Mouse (Mus musculus): ENCODE measurements around the gene Nudcd3. TPM values are rescaled to one million over a fixed set of nuclear protein-coding genes. Genes with fewer than 3 reads are reported as not detected.

The Nudcd3 gene
- 91.5 and 96.0 TPM in 2 replicates for polyA plus RNA-seq (2012; rRNA removed)

DNA sequence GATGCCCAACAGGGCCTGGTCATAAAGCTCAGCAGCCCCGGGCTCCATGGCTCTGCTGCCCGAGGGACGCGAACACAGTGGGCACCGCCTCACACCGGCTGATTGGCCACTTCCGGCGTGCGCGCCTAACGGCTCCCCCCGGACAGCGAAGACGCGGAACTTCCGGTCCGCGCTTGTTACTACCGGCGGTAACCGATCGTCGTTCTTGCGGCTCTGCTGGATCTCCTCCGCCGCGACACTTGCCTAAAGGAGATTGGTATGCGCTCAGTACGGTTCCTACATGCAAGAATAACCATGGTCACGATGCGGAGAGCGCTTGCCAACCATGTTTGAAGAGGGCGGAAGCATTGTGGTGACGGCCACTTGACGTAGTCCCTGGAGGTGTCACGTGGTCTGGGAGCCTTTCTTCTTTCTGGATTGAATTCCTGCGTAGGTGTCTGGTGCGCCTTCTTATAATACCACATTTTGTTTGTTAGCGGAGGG, at the start of gene Nudcd3:
TSS of gene Nudcd3 (minus strand) at position 329 of the 483 bp plus-strand sequence.
- H3K4me3 ChIP-seq (replicated peaks; ENCODE audit: insufficient read depth, low read depth, low read length) = peak within 1 kb of the TSS; percentile 80
- DNase-seq = peak; percentile 90 to 93
- H3K27me3 ChIP-seq (ENCODE audit: control insufficient read depth, insufficient read depth, low read length) = no peaks in the 10 kb centered on the region; the same call in 1 of the 2 replicates
- TF ChIP-seq POLR2A (IDR thresholded peaks at IDR 0.05; ENCODE audit: borderline replicate concordance, insufficient read depth, low read length) (peak; percentile 73), CTCF (IDR thresholded peaks at IDR 0.05; ENCODE audit: borderline replicate concordance, insufficient read depth, low read depth, low read length) (no peak)
- under 1% methylated on average over 39 of the region's 39 CpGs for WGBS
- H3K27ac ChIP-seq (ENCODE audit: insufficient read depth, low read length) = peak within 1 kb of the TSS; percentile 91
- no peaks in the 10 kb centered on the region; the same call in 1 of the 2 replicates for H3K4me1 ChIP-seq (ENCODE audit: control insufficient read depth, insufficient read depth, low read length)

DNA sequence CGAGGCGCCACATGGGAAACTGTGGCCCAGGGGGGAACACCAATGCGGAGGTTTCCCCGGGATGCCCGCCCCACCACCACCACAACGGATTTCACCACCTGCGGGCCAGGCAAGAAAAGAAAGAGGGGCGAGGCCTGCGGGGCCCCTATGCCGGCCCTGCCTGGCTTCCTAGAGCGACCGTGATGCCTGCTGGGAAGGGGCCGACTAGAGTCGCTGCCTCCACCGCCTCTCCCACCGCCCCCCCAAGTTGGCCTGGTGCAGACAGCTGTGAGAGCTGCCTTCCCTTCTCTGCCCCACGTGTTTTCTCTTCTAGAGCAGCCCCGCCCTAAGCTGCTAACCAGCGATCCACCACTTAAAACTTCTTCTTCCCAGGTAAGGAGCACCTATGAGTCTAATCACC, 44.5 kb upstream of the Nudcd3 start:
- Histone ChIP-seq H3K27me3 (ENCODE audit: control insufficient read depth, insufficient read depth, low read length) (no peaks in the 10 kb centered on the region), H3K4me3 (replicated peaks; ENCODE audit: insufficient read depth, low read depth, low read length) (no peak overlapping the region), H3K27ac (ENCODE audit: insufficient read depth, low read length) (no peak overlapping the region), H3K4me1 (ENCODE audit: control insufficient read depth, insufficient read depth, low read length) (no peaks in the 10 kb centered on the region)
- 40% methylated on average over 19 of the region's 19 CpGs for WGBS
- no peak for DNase-seq
- TF ChIP-seq CTCF (IDR thresholded peaks at IDR 0.05; ENCODE audit: borderline replicate concordance, insufficient read depth, low read depth, low read length) (no peak), POLR2A (IDR thresholded peaks at IDR 0.05; ENCODE audit: borderline replicate concordance, insufficient read depth, low read length) (no peak)

DNA sequence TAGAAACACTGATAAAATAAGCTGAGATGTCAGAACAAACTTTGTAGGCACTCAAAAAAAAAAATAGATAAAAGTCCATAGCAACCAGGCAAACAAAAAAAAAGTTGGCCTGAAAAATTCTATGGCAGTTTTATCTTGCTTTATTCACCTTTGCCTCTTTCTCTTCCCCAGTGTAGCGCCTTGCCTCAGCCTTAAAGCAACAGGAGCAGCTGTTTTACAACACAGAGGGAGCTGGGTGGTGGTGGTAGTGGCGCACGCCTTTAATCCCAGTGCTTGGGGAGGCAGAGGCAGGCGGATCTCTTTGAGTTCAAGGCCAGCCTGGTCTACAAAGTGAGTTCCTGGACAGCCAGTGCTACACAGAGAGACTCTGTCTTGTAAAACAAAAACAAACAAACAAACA, 32.8 kb upstream of the Nudcd3 start:
- no peaks in the 10 kb centered on the region for H3K27me3 ChIP-seq (ENCODE audit: control insufficient read depth, insufficient read depth, low read length)
- WGBS = 84% methylated on average over 4 of the region's 4 CpGs

DNA sequence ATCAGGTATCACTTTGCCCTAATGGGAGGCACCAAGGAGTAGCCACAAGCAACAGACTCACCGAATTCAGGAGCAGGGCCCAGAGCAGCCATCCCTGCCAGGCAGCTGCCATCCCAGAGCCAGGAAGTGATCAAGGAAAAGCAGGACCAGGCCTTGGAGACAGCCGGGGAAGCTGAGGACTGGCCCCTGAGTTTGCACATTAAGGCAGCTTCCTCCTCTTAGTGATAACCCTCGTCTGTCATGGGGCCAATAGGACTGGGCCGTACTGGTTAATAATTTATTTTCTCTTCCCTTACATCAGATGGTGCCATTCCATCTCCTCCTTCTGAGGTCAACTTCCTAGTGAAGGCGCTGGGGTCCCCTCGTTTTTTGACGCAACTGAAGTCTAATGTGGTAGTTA, 29.8 kb upstream of the Nudcd3 start, which contains the start of gene Npc1l1:
TSS of gene Npc1l1 (minus strand) at position 132 of the 400 bp plus-strand sequence.
- no peak for TF ChIP-seq POLR2A (IDR thresholded peaks at IDR 0.05; ENCODE audit: borderline replicate concordance, insufficient read depth, low read length)
- TF ChIP-seq CTCF (IDR thresholded peaks at IDR 0.05; ENCODE audit: borderline replicate concordance, insufficient read depth, low read depth, low read length) = no peak
- WGBS = 85% methylated on average over 7 of the region's 7 CpGs
- Histone ChIP-seq H3K4me1 (ENCODE audit: control insufficient read depth, insufficient read depth, low read length) (no peaks in the 10 kb centered on the region), H3K4me3 (replicated peaks; ENCODE audit: insufficient read depth, low read depth, low read length) (no peak within 1 kb of the TSS), H3K27me3 (ENCODE audit: control insufficient read depth, insufficient read depth, low read length) (no peaks in the 10 kb centered on the region), H3K27ac (ENCODE audit: insufficient read depth, low read length) (no peak within 1 kb of the TSS)
- no peak for DNase-seq

More for the DNA sequence above, 32.8 kb upstream of the Nudcd3 start:
- Histone ChIP-seq H3K27ac (ENCODE audit: insufficient read depth, low read length) (no peak overlapping the region), H3K4me1 (ENCODE audit: control insufficient read depth, insufficient read depth, low read length) (no peaks in the 10 kb centered on the region), H3K4me3 (replicated peaks; ENCODE audit: insufficient read depth, low read depth, low read length) (no peak overlapping the region)
- DNase-seq = no peak
- TF ChIP-seq POLR2A (IDR thresholded peaks at IDR 0.05; ENCODE audit: borderline replicate concordance, insufficient read depth, low read length) (no peak), CTCF (IDR thresholded peaks at IDR 0.05; ENCODE audit: borderline replicate concordance, insufficient read depth, low read depth, low read length) (no peak)

DNA sequence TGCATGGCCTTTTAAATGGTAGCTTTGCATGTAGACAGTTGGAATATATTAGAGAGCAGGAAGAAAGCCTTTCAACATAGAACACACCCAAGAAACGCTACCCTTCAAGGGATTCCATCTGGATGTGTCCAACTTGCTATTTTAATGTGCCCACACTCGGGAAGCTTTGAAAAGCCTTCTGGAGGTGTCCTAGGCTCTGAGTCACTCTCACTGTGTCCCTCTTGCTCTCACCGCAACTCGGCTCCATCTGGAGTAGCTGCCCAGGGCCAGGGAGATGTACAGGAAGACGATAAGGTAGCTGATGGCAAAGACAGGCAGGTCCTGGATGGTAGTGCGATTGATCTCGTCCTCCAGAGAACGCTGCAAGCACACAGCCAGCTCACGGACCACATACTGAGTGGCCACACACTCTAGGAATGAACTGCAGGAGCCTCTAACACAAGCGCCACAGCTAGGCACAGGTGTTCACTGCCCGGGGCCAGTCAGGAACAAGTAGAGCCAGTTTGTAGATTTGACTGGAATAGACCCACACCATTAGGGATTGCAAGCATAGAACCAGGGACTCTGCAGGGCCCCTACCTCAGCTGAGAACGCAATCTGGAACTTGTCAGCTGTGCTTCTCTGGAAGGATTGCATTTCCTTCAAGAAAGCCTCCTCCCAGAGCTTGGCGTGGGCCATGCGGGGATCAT, 24.5 kb upstream of the Nudcd3 start:
- no peaks in the 10 kb centered on the region for H3K4me1 ChIP-seq (ENCODE audit: control insufficient read depth, insufficient read depth, low read length)
- 77% methylated on average over 14 of the region's 14 CpGs for WGBS
- no peak for DNase-seq

DNA sequence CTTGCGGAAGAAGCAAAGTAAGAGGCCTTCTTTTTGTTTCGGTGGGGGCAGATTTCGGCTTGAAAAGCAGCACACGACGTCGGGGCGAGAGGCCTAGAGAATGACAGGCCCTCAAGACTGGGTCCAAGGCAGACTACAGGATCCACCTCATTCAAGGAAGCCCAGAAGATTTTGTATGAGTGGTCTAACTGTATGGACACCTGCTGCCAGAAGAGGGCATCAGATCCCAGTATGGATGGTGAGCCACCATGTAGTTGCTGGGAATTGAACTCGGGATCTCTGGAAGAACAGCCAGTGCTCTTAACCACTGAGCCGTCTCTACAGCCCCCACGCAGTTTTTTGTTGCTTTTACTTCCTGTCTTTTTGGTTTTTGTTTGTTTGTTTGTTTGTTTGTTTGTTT, 22.0 kb upstream of the Nudcd3 start:
- Histone ChIP-seq H3K4me1 (ENCODE audit: control insufficient read depth, insufficient read depth, low read length) (no peaks in the 10 kb centered on the region), H3K4me3 (replicated peaks; ENCODE audit: insufficient read depth, low read depth, low read length) (no peak overlapping the region), H3K27me3 (ENCODE audit: control insufficient read depth, insufficient read depth, low read length) (no peaks in the 10 kb centered on the region), H3K27ac (ENCODE audit: insufficient read depth, low read length) (no peak overlapping the region)
- WGBS = 94% methylated on average over 10 of the region's 10 CpGs
- TF ChIP-seq POLR2A (IDR thresholded peaks at IDR 0.05; ENCODE audit: borderline replicate concordance, insufficient read depth, low read length) (no peak), CTCF (IDR thresholded peaks at IDR 0.05; ENCODE audit: borderline replicate concordance, insufficient read depth, low read depth, low read length) (no peak)
- no peak for DNase-seq

More for the DNA sequence above, 24.5 kb upstream of the Nudcd3 start:
- Histone ChIP-seq H3K4me3 (replicated peaks; ENCODE audit: insufficient read depth, low read depth, low read length) (no peak overlapping the region), H3K27me3 (ENCODE audit: control insufficient read depth, insufficient read depth, low read length) (no peaks in the 10 kb centered on the region), H3K27ac (ENCODE audit: insufficient read depth, low read length) (no peak overlapping the region)
- TF ChIP-seq POLR2A (IDR thresholded peaks at IDR 0.05; ENCODE audit: borderline replicate concordance, insufficient read depth, low read length) = no peak
- no peak for TF ChIP-seq CTCF (IDR thresholded peaks at IDR 0.05; ENCODE audit: borderline replicate concordance, insufficient read depth, low read depth, low read length)

DNA sequence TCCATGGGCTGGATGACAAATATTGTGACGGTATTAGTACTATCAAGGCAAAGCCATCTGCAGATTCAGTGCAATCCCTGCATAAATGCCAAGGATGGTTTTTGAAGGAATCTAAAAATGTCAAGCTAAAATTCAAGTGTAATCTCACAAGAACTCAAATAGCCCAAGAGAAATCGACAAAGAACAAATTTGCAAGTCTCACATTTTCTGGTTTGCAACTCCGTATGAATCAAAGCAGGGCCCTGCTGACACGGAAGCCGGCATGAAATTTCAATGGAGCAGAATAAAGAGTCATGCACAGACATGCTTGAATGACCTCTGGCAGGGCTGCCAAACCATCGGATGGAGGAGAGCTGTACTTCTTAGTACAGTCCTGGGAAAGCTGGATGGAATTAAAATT, 19.8 kb upstream of the Nudcd3 start:
- 28% methylated on average over 6 of the region's 6 CpGs for WGBS
- no peak for DNase-seq

More for the DNA sequence above, 19.8 kb upstream of the Nudcd3 start:
- no peak overlapping the region for H3K27ac ChIP-seq (ENCODE audit: insufficient read depth, low read length)
- H3K27me3 ChIP-seq (ENCODE audit: control insufficient read depth, insufficient read depth, low read length) = no peaks in the 10 kb centered on the region
- no peaks in the 10 kb centered on the region for H3K4me1 ChIP-seq (ENCODE audit: control insufficient read depth, insufficient read depth, low read length)
- TF ChIP-seq CTCF (IDR thresholded peaks at IDR 0.05; ENCODE audit: borderline replicate concordance, insufficient read depth, low read depth, low read length) (no peak), POLR2A (IDR thresholded peaks at IDR 0.05; ENCODE audit: borderline replicate concordance, insufficient read depth, low read length) (no peak)
- no peak overlapping the region for H3K4me3 ChIP-seq (replicated peaks; ENCODE audit: insufficient read depth, low read depth, low read length)

All from cerebellum, adult 2 months (tissue).